Mouse (Mus musculus) hindbrain, embryonic 10.5 days (tissue): ENCODE results near the gene Cped1. TPM values are rescaled to one million over a fixed set of nuclear protein-coding genes. Genes with fewer than 3 reads are reported as not detected.
"Not testable (repeated sequence)": the region's sequence is repeated elsewhere in the genome, so short reads cannot be mapped to it uniquely, and the experiment has no call there.

Experiments used
- DNase-seq: peaks from one replicate; pipeline ENCODE4 v3.0.0-alpha.2; 2017; ENCODE audit warnings: low spot score
- H3K27ac ChIP-seq: fragments of 300-500 bp; sonication (generic); 2 replicates; pipeline ENCODE4 v1.5.1; 2016; ENCODE audit warnings: mild to moderate bottlenecking, moderate library complexity
- H3K27me3 ChIP-seq: fragments of 300-500 bp; sonication (generic); 2 replicates; pipeline ENCODE4 v1.6.1; 2016; ENCODE audit warnings: mild to moderate bottlenecking; ENCODE audit not compliant: poor library complexity, insufficient read depth, severe bottlenecking
- H3K36me3 ChIP-seq: fragments of 300-500 bp; sonication (generic); 2 replicates; pipeline ENCODE4 v1.6.1; 2016; ENCODE audit warnings: mild to moderate bottlenecking, moderate library complexity
- H3K4me1 ChIP-seq: fragments of 300-500 bp; sonication (generic); replicated peaks from 2 replicates; pipeline ENCODE4 v1.6.1; 2016; ENCODE audit warnings: mild to moderate bottlenecking
- H3K4me3 ChIP-seq: fragments of 300-500 bp; sonication (generic); 2 replicates; pipeline ENCODE4 v1.5.1; 2016; ENCODE audit warnings: mild to moderate bottlenecking, moderate library complexity
- H3K9me3 ChIP-seq: fragments of 300-500 bp; sonication (generic); 2 replicates; pipeline ENCODE4 v1.6.1; 2016; ENCODE audit warnings: mild to moderate bottlenecking, moderate library complexity
- WGBS: fragments of 180-500 bp; shearing (Covaris S2); methylation state at CpG from one replicate; pipeline ENCODE4 v1.1.7; 2016; 5-methylcytosine and 5-hydroxymethylcytosine counted together
- polyA plus RNA-seq: library from polyadenylated mRNA; unstranded; fragments of >200 nt; fragmentation: Nextera tagmentation; extraction: Ambion mirVana; gene quantifications from 2 replicates; pipeline ENCODE4 v1.2.1, GENCODE M21; 2016

Cped1 gene
- polyA plus RNA-seq, 1 experiment from 2014 or later, result 13.7 TPM

DNA sequence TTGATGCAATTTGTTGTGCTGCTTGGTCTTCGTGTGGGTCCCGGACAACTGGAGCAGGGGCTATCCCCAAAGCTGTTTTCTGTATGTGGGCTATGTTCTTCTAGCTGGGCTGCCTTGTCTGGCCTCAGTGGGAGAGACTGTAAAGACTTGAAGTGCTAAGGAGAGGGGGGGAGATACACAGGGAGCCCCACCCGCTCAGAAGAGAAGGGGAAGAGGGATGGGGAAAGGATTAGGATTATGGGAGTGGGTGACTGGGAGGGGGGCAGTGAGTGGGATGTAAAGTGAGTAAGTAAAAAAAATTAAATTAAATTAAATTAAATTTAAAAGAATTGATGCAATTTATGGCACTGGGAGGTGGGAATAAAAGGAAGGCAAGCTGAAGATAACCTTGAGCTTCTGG lies 50.2 kb downstream of the Cped1 start:
- WGBS, result 81% methylated on average over 3 of the region's 3 CpGs
- H3K36me3 ChIP-seq, result no peaks in the 10 kb centered on the region
- peaks cover 12% of the 10 kb centered on the region; the same call in 1 of the 2 replicates for H3K4me1 ChIP-seq
- no peaks in the 10 kb centered on the region for H3K9me3 ChIP-seq
- H3K4me3 ChIP-seq, result no peak overlapping the region
- no peaks in the 10 kb centered on the region for H3K27me3 ChIP-seq
- H3K27ac ChIP-seq, result no peak overlapping the region
- DNase-seq, result no peak

DNA sequence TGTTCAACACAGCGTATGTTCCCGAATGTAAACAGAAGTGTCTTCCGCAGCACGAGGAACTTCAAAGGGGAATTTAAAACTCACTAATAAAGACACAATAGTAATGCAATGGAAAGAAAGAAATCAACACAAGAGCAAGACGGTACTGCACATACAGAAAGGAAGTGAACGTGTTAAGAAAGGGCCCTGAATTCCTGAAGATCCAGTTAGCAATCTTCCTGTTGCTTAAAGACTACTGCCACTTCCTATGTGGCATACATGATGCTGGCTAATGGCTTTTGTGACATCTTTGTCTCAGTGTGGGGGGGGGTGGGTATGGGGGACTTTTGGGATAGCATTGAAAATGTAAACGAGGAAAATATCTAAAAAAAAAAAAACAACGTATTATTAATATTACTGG lies 50.7 kb downstream of the Cped1 start:
- DNase-seq, result no peak
- no peak overlapping the region for H3K4me3 ChIP-seq
- WGBS, result 82% methylated on average over 8 of the region's 8 CpGs

DNA sequence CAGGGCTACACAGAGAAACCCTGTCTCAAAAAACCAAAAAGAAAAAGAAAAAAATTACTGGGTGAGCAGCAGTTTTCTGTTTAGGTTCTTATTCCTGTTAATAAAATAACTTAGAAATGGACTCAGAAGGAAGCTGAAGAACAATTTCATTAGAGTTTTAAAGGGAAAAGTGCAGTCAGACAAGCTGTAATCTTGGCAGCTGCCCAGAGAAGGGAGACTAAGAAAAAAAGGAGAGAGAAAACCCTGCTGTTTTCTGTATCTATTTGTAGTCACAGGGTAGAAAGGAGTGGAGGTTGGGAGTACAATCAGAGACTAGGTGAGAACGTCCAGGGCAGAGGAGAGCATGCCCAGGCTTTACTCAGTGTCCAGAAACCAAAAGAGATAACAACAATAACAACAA lies 51.2 kb downstream of the Cped1 start:
- H3K27me3 ChIP-seq, result no peaks in the 10 kb centered on the region
- 57% methylated on average over 1 of the region's 1 CpGs for WGBS
- peaks cover 12% of the 10 kb centered on the region; the same call in 1 of the 2 replicates for H3K4me1 ChIP-seq
- H3K27ac ChIP-seq, result no peak overlapping the region
- H3K4me3 ChIP-seq, result no peak overlapping the region
- no peak for DNase-seq
- no peaks in the 10 kb centered on the region for H3K36me3 ChIP-seq
- no peaks in the 10 kb centered on the region for H3K9me3 ChIP-seq

More for the DNA sequence above, 50.7 kb downstream of the Cped1 start:
- Histone ChIP-seq H3K4me1 (peaks cover 12% of the 10 kb centered on the region; the same call in 1 of the 2 replicates), H3K27ac (no peak overlapping the region), H3K27me3 (no peaks in the 10 kb centered on the region), H3K36me3 (no peaks in the 10 kb centered on the region), H3K9me3 (no peaks in the 10 kb centered on the region)

DNA sequence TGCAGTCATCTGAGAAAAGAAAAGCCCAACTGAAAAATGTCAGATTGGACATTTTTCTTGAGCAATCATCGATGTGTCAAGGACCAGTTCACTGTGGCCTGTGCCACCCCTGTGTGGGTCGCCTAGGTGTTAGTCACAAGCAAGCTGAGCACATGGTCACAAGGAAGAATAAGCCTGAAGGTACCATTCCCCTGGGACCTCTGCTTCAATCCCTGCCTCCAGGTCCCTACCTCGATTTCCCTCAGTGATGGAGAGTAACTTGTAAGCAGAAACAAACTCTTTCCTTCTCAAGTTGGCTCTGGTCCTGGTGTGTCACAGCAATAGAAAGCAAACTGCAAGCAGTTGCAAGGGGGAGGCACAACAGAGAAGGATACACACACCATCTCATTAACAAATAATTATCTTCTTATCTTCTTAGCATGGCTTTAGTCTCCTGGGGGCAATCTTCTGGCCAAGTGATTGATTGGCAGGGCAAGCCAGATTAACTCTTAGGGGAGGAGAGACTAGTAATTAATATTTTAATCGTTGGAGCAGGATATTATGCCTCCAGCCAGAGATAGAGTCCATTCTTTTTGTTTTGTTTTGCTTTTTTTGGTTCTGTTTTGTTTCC lies 51.8 kb downstream of the Cped1 start:
- WGBS, result 62% methylated on average over 4 of the region's 4 CpGs
- no peaks in the 10 kb centered on the region for H3K27me3 ChIP-seq
- H3K4me3 ChIP-seq, result no peak overlapping the region
- H3K36me3 ChIP-seq, result no peaks in the 10 kb centered on the region
- DNase-seq, result no peak
- no peak overlapping the region for H3K27ac ChIP-seq
- H3K9me3 ChIP-seq, result no peaks in the 10 kb centered on the region
- peaks cover 12% of the 10 kb centered on the region; the same call in 1 of the 2 replicates for H3K4me1 ChIP-seq

DNA sequence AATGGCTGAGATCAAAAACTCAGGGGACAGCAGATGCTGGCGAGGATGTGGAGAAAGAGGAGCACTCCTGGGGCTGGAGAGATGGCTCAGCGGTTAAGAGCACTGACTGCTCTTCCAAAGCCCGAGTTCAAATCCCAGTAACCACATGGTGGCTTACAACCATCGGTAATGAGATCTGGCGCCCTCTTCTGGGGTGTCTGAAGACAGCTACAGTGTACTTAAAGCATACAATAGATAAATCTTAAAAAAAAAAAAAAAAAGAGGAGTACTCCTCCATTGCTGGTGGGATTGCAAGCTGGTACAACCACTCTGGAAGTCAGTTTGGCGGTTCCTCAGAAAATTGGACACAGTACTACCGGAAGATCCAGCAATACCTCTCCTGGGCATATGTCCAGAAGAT lies 54.0 kb downstream of the Cped1 start:
- not testable (repeated sequence) for H3K27ac ChIP-seq, DNase-seq, H3K4me3 ChIP-seq, H3K36me3 ChIP-seq, H3K27me3 ChIP-seq, H3K9me3 ChIP-seq
- peaks cover 12% of the 10 kb centered on the region; the same call in 1 of the 2 replicates for H3K4me1 ChIP-seq
- 69% methylated on average over 7 of the region's 7 CpGs for WGBS

DNA sequence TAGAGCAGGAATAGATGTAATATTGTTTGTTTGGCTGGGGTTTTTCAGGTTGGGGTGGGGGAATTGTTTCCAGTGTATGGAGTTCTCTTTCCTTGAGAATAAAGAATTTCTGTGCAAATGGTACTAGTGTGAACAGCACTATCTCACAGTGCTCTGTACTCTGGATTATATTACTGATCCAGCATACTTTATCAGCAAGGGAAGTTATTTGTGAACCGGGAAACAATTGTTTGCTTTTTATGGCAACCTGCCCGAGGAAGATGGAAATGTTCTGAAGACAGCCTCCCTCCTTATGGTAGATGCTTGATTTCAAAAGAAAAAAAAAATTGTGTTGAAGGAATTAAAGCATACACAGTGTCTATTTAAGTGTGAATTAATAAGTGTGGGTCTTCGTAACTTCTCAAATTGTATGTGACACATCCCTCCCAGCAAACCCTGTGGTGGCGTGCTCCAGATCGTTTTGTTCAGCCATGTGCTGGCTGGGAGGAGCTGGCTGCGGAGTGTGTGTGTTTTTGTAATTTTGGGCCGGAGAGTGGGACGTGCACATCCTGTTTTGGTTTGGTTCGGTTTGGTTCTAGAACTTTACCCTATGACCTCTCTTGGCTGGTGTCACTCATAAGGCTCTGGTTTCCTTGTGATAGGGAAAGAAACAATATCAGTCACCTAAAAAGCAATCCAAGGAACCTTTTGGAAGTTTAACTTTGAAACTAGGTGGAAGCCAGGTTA lies 59.3 kb downstream of the Cped1 start:
- DNase-seq, result no peak
- Histone ChIP-seq H3K4me1 (0 out of 2 replicates have a peak, but pooled peaks cover 4% of the 10 kb centered on the region), H3K27ac (no peak overlapping the region), H3K9me3 (no peaks in the 10 kb centered on the region), H3K27me3 (no peaks in the 10 kb centered on the region), H3K36me3 (no peaks in the 10 kb centered on the region), H3K4me3 (no peak overlapping the region)
- WGBS, result 78% methylated on average over 9 of the region's 9 CpGs

DNA sequence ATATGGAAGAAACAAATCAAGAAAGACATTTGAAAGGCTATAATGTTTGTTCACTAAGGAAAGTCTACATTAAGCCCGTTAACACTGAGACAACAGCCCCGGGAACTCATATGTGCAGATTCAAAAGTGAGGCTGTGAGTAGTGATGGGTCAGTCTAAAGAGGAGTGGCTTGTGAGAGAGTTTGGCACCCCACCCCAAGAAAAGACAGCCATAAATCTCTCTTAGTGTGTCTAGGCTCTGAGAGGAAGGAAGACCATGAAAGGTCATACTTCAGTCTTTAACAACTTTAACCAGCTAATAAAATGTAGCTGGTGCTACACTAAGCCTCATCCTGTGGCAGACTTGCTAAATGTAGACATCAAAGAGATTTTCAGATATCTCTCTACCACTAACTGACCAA lies 61.4 kb downstream of the Cped1 start:
- 0 out of 2 replicates have a peak, but pooled peaks cover 4% of the 10 kb centered on the region for H3K4me1 ChIP-seq
- 91% methylated on average over 2 of the region's 2 CpGs for WGBS
- H3K36me3 ChIP-seq, result no peaks in the 10 kb centered on the region
- DNase-seq, result no peak
- no peaks in the 10 kb centered on the region for H3K9me3 ChIP-seq
- no peak overlapping the region for H3K4me3 ChIP-seq
- H3K27me3 ChIP-seq, result no peaks in the 10 kb centered on the region
- H3K27ac ChIP-seq, result no peak overlapping the region

DNA sequence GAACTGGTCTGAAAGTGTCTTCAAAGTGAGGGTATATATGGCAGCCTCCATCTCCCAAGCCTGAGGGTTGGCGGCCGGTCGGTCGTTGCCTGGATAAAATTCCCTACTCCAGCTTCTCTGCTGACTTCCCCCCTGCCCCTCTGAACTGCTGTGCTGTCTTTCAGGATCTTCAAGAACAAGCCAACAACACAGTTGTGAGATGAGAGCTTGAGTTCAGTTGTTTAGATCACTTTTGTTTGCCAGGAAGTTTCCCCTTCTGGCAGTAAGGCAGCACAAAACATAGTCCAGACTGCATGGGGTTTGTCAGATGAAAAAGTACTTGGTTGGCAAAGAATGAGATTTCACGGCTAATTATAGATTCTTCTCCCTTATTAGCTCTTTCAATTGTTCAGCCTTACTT lies 63.4 kb downstream of the Cped1 start:
- Histone ChIP-seq H3K27ac (no peak overlapping the region), H3K9me3 (no peaks in the 10 kb centered on the region), H3K27me3 (no peaks in the 10 kb centered on the region), H3K4me3 (no peak overlapping the region), H3K36me3 (no peaks in the 10 kb centered on the region), H3K4me1 (0 out of 2 replicates have a peak, but pooled peaks cover 4% of the 10 kb centered on the region)
- DNase-seq, result no peak
- 52% methylated on average over 5 of the region's 5 CpGs for WGBS

DNA sequence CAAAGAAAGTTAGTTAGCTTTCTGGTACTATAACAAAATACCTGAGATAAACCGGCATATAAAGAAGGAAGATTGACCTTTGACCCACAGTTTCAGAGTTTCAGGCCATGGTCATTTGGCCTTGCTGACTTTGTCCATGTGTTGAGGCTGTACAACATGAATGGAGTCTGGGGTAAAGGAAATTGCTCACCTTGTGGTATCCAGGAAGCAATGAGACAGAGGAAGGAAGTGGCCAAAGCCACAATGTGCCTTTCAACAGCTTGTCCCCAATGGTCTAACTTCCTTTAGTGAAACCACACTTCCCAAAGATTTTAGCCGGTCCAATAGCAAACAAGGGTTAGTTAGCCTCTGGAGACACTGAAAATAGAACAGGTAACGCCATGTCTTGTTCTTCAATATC lies 65.8 kb downstream of the Cped1 start:
- 88% methylated on average over 3 of the region's 3 CpGs for WGBS
- Histone ChIP-seq H3K4me1 (0 out of 2 replicates have a peak, but pooled peaks cover 4% of the 10 kb centered on the region), H3K4me3 (no peak overlapping the region), H3K9me3 (no peaks in the 10 kb centered on the region), H3K27ac (no peak overlapping the region), H3K36me3 (no peaks in the 10 kb centered on the region), H3K27me3 (no peaks in the 10 kb centered on the region)
- no peak for DNase-seq

DNA sequence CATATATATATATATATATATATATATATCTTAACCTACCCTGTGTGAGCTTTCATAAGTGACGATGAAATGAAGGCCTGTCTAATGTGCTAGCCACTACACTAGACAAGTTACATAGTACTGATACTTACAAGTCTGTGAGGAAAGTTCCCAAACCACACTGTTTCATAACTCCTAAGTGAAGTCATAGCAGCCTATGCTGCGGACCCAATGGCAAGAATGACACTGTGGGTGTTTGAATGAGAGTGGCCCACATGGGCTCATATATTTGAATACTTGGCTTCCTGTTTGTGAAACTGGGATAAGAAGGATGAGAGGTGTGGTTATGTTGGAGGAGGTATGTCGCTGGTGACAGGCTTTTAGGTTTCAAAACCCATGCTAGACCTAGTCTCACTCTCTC lies 67.3 kb downstream of the Cped1 start:
- no peak for DNase-seq
- Histone ChIP-seq H3K36me3 (no peaks in the 10 kb centered on the region), H3K27ac (no peak overlapping the region), H3K9me3 (no peaks in the 10 kb centered on the region), H3K4me3 (no peak overlapping the region), H3K4me1 (0 out of 2 replicates have a peak, but pooled peaks cover 4% of the 10 kb centered on the region), H3K27me3 (no peaks in the 10 kb centered on the region)
- 94% methylated on average over 3 of the region's 3 CpGs for WGBS

DNA sequence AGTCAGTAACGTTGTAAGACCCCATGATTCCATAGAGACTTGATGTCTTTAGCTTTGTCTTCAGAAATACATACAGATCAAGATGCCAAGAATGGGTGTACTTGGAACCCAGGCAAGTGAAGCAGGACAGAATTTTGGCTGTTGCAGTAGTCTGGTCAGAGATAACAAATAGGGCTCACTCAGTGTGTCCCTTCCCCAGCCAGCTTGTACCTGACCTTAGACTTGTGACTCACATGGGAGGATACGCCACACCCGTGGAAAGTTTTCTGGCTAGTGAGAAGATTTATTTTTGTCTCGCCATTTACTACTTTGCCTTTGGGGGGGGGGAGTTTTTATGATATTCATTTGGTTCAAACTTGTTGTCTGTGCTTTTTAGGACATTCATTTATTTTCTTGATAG lies 78.6 kb downstream of the Cped1 start:
- no peaks in the 10 kb centered on the region for H3K9me3 ChIP-seq
- no peaks in the 10 kb centered on the region for H3K27me3 ChIP-seq
- H3K27ac ChIP-seq, result no peak overlapping the region
- WGBS, result 91% methylated on average over 4 of the region's 4 CpGs
- no peak overlapping the region for H3K4me3 ChIP-seq
- no peaks in the 10 kb centered on the region for H3K4me1 ChIP-seq
- no peak for DNase-seq
- H3K36me3 ChIP-seq, result no peaks in the 10 kb centered on the region

DNA sequence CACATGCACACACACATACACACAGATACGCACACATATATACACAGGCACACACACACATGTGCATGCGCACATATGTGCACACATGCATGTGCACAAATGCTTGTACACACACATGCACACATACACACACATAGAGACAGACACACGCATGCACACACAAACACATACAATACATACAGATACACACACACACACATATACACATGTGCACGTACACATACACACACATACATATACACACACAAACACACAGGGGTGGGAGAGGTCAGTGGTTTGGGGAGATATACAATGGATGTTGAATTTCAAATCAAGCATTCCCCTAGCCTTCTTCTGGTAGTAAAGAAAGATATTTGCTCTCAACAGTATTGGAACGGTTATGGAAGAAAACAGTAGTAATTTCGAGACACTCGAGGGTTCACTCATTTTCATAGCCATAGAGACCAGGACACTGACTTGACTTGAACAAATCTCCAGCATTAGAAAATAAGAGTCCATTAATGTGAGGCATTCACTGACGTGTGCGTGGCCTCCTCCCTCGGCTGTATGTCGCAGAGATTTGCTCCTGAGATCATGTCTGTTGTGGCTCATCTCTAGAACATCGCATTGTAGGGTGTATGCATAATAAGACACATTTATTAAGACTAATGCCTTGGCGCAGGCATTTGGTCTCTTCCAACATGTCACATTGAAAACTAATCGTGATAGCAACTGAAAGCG lies 85.0 kb downstream of the Cped1 start:
- Histone ChIP-seq H3K27me3 (no peaks in the 10 kb centered on the region), H3K4me3 (no peak overlapping the region), H3K4me1 (no peaks in the 10 kb centered on the region), H3K27ac (no peak overlapping the region), H3K36me3 (no peaks in the 10 kb centered on the region), H3K9me3 (no peaks in the 10 kb centered on the region)
- WGBS, result 86% methylated on average over 15 of the region's 15 CpGs
- no peak for DNase-seq

DNA sequence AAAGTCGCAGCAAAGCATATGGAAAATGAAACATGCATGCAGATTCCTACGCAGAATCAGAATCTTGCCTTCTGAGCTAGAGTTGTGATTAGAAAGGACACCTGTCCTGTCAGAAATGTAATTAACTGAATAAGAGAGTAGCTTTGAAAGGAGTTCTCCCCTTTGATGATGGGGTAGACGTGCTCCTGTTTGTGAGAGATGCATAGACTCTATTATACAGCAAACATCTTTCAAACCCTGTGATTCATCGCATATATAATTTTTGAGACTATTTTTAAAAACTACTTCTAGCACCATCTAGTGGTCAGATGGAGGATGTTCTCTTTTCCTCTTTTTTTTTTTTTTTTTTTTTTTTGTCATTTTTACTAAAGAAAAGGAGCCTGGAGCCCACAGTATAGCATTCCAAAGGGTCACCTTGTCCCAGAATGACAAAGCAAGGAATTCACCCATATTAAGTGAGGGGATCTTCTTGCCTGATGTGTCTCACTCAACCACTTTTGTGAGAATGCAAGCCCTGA lies 85.7 kb downstream of the Cped1 start:
- no peak for DNase-seq
- H3K36me3 ChIP-seq, result no peaks in the 10 kb centered on the region
- WGBS, result 42% methylated on average over 4 of the region's 4 CpGs
- H3K9me3 ChIP-seq, result no peaks in the 10 kb centered on the region
- H3K27ac ChIP-seq, result no peak overlapping the region
- H3K27me3 ChIP-seq, result no peaks in the 10 kb centered on the region
- no peak overlapping the region for H3K4me3 ChIP-seq
- H3K4me1 ChIP-seq, result no peaks in the 10 kb centered on the region
